Mouse (Mus musculus) myocyte (in vitro differentiated cells): ENCODE data around the gene Gm20422.

Source experiments
- CEBPB ChIP-seq: IDR thresholded peaks from 2 replicates; pipeline ENCODE4 v1.6.1; 2011; ENCODE audit warnings: mild to moderate bottlenecking, moderate library complexity; ENCODE audit not compliant: poor library complexity, insufficient read depth, severe bottlenecking
- E2F4 ChIP-seq: IDR thresholded peaks from one replicate; pipeline ENCODE4 v1.6.1; 2011; ENCODE audit warnings: mild to moderate bottlenecking, control low read depth, moderate library complexity; ENCODE audit not compliant: insufficient read depth
- MAX ChIP-seq: IDR thresholded peaks from one replicate; pipeline ENCODE4 v1.6.1; 2011; ENCODE audit warnings: low read depth, mild to moderate bottlenecking, control low read depth
- MYOD1 ChIP-seq, 3 experiments: IDR thresholded peaks; one replicate each; pipeline ENCODE4 v1.6.1; 2011; ENCODE audit warnings: control low read depth in 2 of 3, low read depth in 2 of 3, mild to moderate bottlenecking in 2 of 3, moderate library complexity in 1 of 3; ENCODE audit not compliant: insufficient read length in 2 of 3, control insufficient read depth in 1 of 3
- MYOG ChIP-seq, 3 experiments: IDR thresholded peaks; one replicate each; pipeline ENCODE4 v1.6.1; 2011; ENCODE audit warnings: control low read depth in 2 of 3, low read depth in 2 of 3, mild to moderate bottlenecking in 2 of 3; ENCODE audit not compliant: insufficient read length in 2 of 3, control insufficient read depth in 1 of 3, insufficient read depth in 1 of 3
- POLR2A ChIP-seq: IDR thresholded peaks from one replicate; pipeline ENCODE4 v1.6.1; 2011; ENCODE audit warnings: low read depth, mild to moderate bottlenecking, control low read depth, moderate library complexity; ENCODE audit not compliant: insufficient read length
- POLR2AphosphoS2 ChIP-seq: IDR thresholded peaks from one replicate; pipeline ENCODE4 v1.6.1; 2011; ENCODE audit warnings: low read depth, control low read depth; ENCODE audit not compliant: insufficient read length
- TCF12 ChIP-seq: IDR thresholded peaks from one replicate; pipeline ENCODE4 v1.6.1; 2011; ENCODE audit warnings: mild to moderate bottlenecking, control low read depth; ENCODE audit not compliant: poor library complexity, insufficient read depth, severe bottlenecking

DNA sequence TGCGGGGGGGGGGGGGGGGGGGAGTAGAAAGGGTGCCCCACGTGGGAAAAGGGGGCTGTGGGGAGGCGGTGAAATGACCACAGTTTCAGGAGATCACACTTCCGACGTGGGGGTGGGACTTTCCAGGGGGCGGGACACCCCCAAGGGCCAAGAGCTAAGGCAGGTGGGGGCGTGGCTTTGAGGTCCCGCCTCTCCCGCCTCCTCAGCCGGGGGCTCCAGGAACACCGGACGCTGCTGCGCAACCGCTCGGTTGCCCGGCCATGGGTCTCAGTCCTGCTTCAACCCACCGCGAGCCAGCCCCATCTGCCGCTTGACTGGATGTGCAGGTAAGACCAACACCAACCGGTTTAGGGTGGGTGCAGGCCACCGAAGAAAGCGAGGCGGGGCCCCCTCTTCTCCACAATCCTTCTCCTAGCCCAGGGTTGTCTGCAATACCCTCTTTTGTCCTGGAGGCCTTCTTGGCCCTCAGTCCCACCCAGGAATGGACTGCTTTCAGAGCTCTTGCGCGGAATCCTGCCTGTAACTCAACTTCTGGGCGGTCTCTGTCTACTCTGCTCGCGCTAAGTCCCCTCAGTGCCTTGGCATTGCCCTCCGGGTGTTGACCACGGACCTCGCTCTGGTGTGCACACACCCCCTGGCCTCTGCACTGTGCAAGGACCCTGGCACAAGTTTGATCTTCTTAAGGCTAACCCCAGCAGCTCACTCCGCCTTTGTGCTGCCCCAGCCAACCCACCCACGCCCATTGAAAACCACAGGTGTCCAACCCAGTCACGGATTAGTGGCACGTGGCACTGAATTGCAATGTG lies 47.9 kb upstream of the Gm20422 start, which contains the start of gene Lpar2:
- TF ChIP-seq E2F4 (no peak), POLR2A (no peak), TCF12 (no peak), MAX (no peak), MYOG (IDR thresholded peaks at IDR 0.05; ENCODE audit: control insufficient read depth in 1 of 3, insufficient read depth in 1 of 3, insufficient read length in 2 of 3, low read depth in 2 of 3) (no peak), MYOD1 (IDR thresholded peaks at IDR 0.05; ENCODE audit: control insufficient read depth in 1 of 3, insufficient read length in 2 of 3, low read depth in 2 of 3) (no peak), POLR2AphosphoS2 (no peak), CEBPB (no peak)
